Mouse (Mus musculus): ENCODE results near the gene Cnih2.
A peak's percentile ranks its signal among the peaks of the same experiment; 100 is the strongest.

Gene Cnih2

GRCm38 (mm10) chr19:5098363-5099143, at the start of gene Cnih2:
TSS of gene Cnih2 (minus strand) at chr19:5098521.
- DNase-seq (ENCODE audit: low spot score in 2 of 2), result peak in 1 of 2 experiments; percentile 69

GRCm38 (mm10) chr19:5139640-5140039, 41.3 kb upstream of the Cnih2 start:
- DNase-seq (ENCODE audit: low spot score in 2 of 2), result peak in 1 of 2 experiments; percentile 75

GRCm38 (mm10) chr19:5131237-5131636, 32.9 kb upstream of the Cnih2 start:
- no peak for DNase-seq (ENCODE audit: low spot score in 2 of 2)

- no peak for DNase-seq (ENCODE audit: low spot score in 2 of 2)
Observed at GRCm38 (mm10) chr19:5129770-5130169, 31.4 kb upstream of the Cnih2 start.

- peak in 1 of 2 experiments; percentile 45 for DNase-seq (ENCODE audit: low spot score in 2 of 2)
Observed at GRCm38 (mm10) chr19:5124055-5124614, 25.8 kb upstream of the Cnih2 start.

GRCm38 (mm10) chr19:5123241-5123640, 24.9 kb upstream of the Cnih2 start:
- DNase-seq (ENCODE audit: low spot score in 2 of 2), result no peak

GRCm38 (mm10) chr19:5122492-5122891, 24.2 kb upstream of the Cnih2 start:
- no peak for DNase-seq (ENCODE audit: low spot score in 2 of 2)

- no peak for DNase-seq (ENCODE audit: low spot score in 2 of 2)
Observed at GRCm38 (mm10) chr19:5118384-5118698, 20.0 kb upstream of the Cnih2 start, which contains the start of gene Klc2. TSS of gene Klc2 (minus strand) at chr19:5118560.

- DNase-seq (ENCODE audit: low spot score in 2 of 2), result peak; percentile 89 to 95
Observed at GRCm38 (mm10) chr19:5117494-5118383, 19.4 kb upstream of the Cnih2 start.

GRCm38 (mm10) chr19:5113783-5114182, 15.5 kb upstream of the Cnih2 start:
- DNase-seq (ENCODE audit: low spot score in 2 of 2), result peak in 1 of 2 experiments; percentile 41

- peak in 1 of 2 experiments; percentile 46 for DNase-seq (ENCODE audit: low spot score in 2 of 2)
Observed at GRCm38 (mm10) chr19:5109659-5110453, 11.5 kb upstream of the Cnih2 start.

GRCm38 (mm10) chr19:5108702-5109101, 10.4 kb upstream of the Cnih2 start:
- DNase-seq (ENCODE audit: low spot score in 2 of 2), result no peak

GRCm38 (mm10) chr19:5108271-5108575, 9.9 kb upstream of the Cnih2 start:
- DNase-seq (ENCODE audit: low spot score in 2 of 2), result no peak

GRCm38 (mm10) chr19:5107556-5108270, 9.4 kb upstream of the Cnih2 start:
- DNase-seq (ENCODE audit: low spot score in 2 of 2), result no peak

GRCm38 (mm10) chr19:5106731-5107191, 8.4 kb upstream of the Cnih2 start, which contains the start of gene Rab1b:
TSS of gene Rab1b (minus strand) at chr19:5107072.
- peak; percentile 94 to 98 for DNase-seq (ENCODE audit: low spot score in 2 of 2)

- no peak for DNase-seq (ENCODE audit: low spot score in 2 of 2)
Observed at GRCm38 (mm10) chr19:5106074-5106473, 7.8 kb upstream of the Cnih2 start.

- peak in 1 of 2 experiments; percentile 32 for DNase-seq (ENCODE audit: low spot score in 2 of 2)
Observed at GRCm38 (mm10) chr19:5097521-5098362, 579 bp downstream of the Cnih2 start.

- DNase-seq (ENCODE audit: low spot score in 2 of 2), result no peak
Observed at GRCm38 (mm10) chr19:5095887-5096474, 2.3 kb downstream of the Cnih2 start.

- DNase-seq (ENCODE audit: low spot score in 2 of 2), result no peak
Observed at GRCm38 (mm10) chr19:5094746-5095417, 3.4 kb downstream of the Cnih2 start.
